Mouse (Mus musculus): ENCODE results near the gene Xk. TPM values are rescaled to one million over a fixed set of nuclear protein-coding genes. Genes with fewer than 3 reads are reported as not detected.
"Not testable (repeated sequence)": the region's sequence is repeated elsewhere in the genome, so short reads cannot be mapped to it uniquely, and the experiment has no call there.

Gene Xk
- polyA plus RNA-seq (2012; rRNA removed): 4.7 and 6.2 TPM in 2 replicates

GRCm38 (mm10) chrX:9272460-9273361 lies at the start of gene Xk:
Gene Xk, plus strand, starts transcription at chrX:9272756.
- no peak for DNase-seq (ENCODE audit: low read depth)

- DNase-seq (ENCODE audit: low read depth): no peak
These were observed 45.5 kb upstream of the Xk start for GRCm38 (mm10) chrX:9227105-9227504.

- no peak for DNase-seq (ENCODE audit: low read depth)
These were observed 31.6 kb upstream of the Xk start for GRCm38 (mm10) chrX:9240737-9241591.

GRCm38 (mm10) chrX:9243381-9243864 lies 29.1 kb upstream of the Xk start:
- DNase-seq (ENCODE audit: low read depth): no peak

GRCm38 (mm10) chrX:9244603-9245336 lies 27.8 kb upstream of the Xk start:
- DNase-seq (ENCODE audit: low read depth): no peak

GRCm38 (mm10) chrX:9248911-9249310 lies 23.6 kb upstream of the Xk start:
- no peak for DNase-seq (ENCODE audit: low read depth)

GRCm38 (mm10) chrX:9253990-9254389 lies 18.6 kb upstream of the Xk start:
- DNase-seq (ENCODE audit: low read depth): no peak

- DNase-seq (ENCODE audit: low read depth): no peak
These were observed 17.7 kb upstream of the Xk start for GRCm38 (mm10) chrX:9254901-9255300.

- DNase-seq (ENCODE audit: low read depth): no peak
These were observed 15.8 kb upstream of the Xk start, which contains the start of gene Gm14862 for GRCm38 (mm10) chrX:9256766-9257165. Gene Gm14862, minus strand, starts transcription at chrX:9256899.

- DNase-seq (ENCODE audit: low read depth): no peak
These were observed 14.7 kb upstream of the Xk start for GRCm38 (mm10) chrX:9257831-9258230.

GRCm38 (mm10) chrX:9259267-9259666 lies 13.3 kb upstream of the Xk start:
- DNase-seq (ENCODE audit: low read depth): no peak

GRCm38 (mm10) chrX:9271112-9271511 lies 1.4 kb upstream of the Xk start:
- no peak for DNase-seq (ENCODE audit: low read depth)

- DNase-seq (ENCODE audit: low read depth): no peak
These were observed 553 bp upstream of the Xk start for GRCm38 (mm10) chrX:9271947-9272459.

GRCm38 (mm10) chrX:9273377-9274002 lies 934 bp downstream of the Xk start:
- DNase-seq (ENCODE audit: low read depth): no peak

GRCm38 (mm10) chrX:9274321-9274720 lies 1.8 kb downstream of the Xk start:
- DNase-seq (ENCODE audit: low read depth): no peak

GRCm38 (mm10) chrX:9283464-9283863 lies 10.9 kb downstream of the Xk start, which contains the start of gene H2al1m:
Gene H2al1m, plus strand, starts transcription at chrX:9283764.
- not testable (repeated sequence) for DNase-seq (ENCODE audit: low read depth)

GRCm38 (mm10) chrX:9293140-9293829 lies 20.7 kb downstream of the Xk start:
- DNase-seq (ENCODE audit: low read depth): not testable (repeated sequence)

- DNase-seq (ENCODE audit: low read depth): no peak
These were observed 25.9 kb downstream of the Xk start for GRCm38 (mm10) chrX:9298413-9298864.

GRCm38 (mm10) chrX:9302791-9303190 lies 30.2 kb downstream of the Xk start:
- DNase-seq (ENCODE audit: low read depth): no peak

GRCm38 (mm10) chrX:9303455-9303854 lies 30.9 kb downstream of the Xk start:
- no peak for DNase-seq (ENCODE audit: low read depth)

Data from gonadal fat pad, adult 2 months (tissue).